ENCODE assay signal across 25 mouse cellular contexts in genomic region chr17:86226198-86226597, GRCm38 (mm10).
"Had no signal": no experiment of that assay in that cellular context is flagged by ENCODE, and none has a peak within 500 bp of the region (broad histone marks: within the 10 kb centered on the region; RNA-seq: fewer than 3 reads in every experiment).

No protein-coding gene starts in this region.

- H3K27ac ChIP-seq: heart, adult 2 months; heart, embryonic 13.5 days; heart, embryonic 15.5 days; hindbrain, embryonic 13.5 days; hindbrain, embryonic 15.5 days; hindbrain, postnatal 0 days; kidney, embryonic 15.5 days; kidney, postnatal 0 days; limb, embryonic 13.5 days; limb, embryonic 15.5 days; liver, embryonic 12.5 days; liver, embryonic 14.5 days had no signal

- H3K9ac ChIP-seq: heart, embryonic 13.5 days; heart, embryonic 15.5 days; hindbrain, embryonic 13.5 days; hindbrain, embryonic 15.5 days; kidney, embryonic 15.5 days; limb, embryonic 13.5 days; limb, embryonic 15.5 days; liver, embryonic 12.5 days; liver, embryonic 14.5 days had no signal

- H3K4me1 ChIP-seq: limb, embryonic 13.5 days; limb, embryonic 15.5 days; liver, embryonic 12.5 days had no signal

- H3K4me2 ChIP-seq: heart, embryonic 11.5 days; heart, embryonic 13.5 days; heart, embryonic 15.5 days; hindbrain, embryonic 13.5 days; hindbrain, embryonic 15.5 days; kidney, embryonic 15.5 days; limb, embryonic 13.5 days; limb, embryonic 15.5 days; liver, embryonic 12.5 days had no signal

- H3K27me3 ChIP-seq: heart, embryonic 13.5 days; heart, embryonic 15.5 days; hindbrain, embryonic 13.5 days; hindbrain, embryonic 15.5 days; kidney, embryonic 15.5 days; limb, embryonic 13.5 days; limb, embryonic 15.5 days; liver, embryonic 12.5 days had no signal

- H3K9me3 ChIP-seq: heart, embryonic 13.5 days; heart, embryonic 15.5 days; hindbrain, embryonic 13.5 days; hindbrain, embryonic 15.5 days; kidney, embryonic 15.5 days; limb, embryonic 13.5 days; limb, embryonic 15.5 days; liver, embryonic 12.5 days had no signal

- H3K36me3 ChIP-seq: heart, embryonic 13.5 days; heart, embryonic 15.5 days; hindbrain, embryonic 13.5 days; hindbrain, embryonic 15.5 days; kidney, embryonic 15.5 days; limb, embryonic 13.5 days; limb, embryonic 15.5 days; liver, embryonic 12.5 days had no signal

- DNase-seq: gastrocnemius, postnatal 14 days; gastrocnemius, postnatal 36 days; heart, adult 11 months; heart, adult 2 months; heart, postnatal 14 days; heart, postnatal 36 days; kidney, adult 11 months; kidney, adult 2 months; kidney, adult 9 months; kidney, postnatal 14 days; kidney, postnatal 36 days; layer of hippocampus, postnatal 36 days; left cerebral cortex, postnatal 4 days had no signal

- H3K4me3 ChIP-seq: heart, adult 2 months; heart, embryonic 13.5 days; heart, embryonic 15.5 days; hindbrain, embryonic 13.5 days; hindbrain, embryonic 15.5 days; kidney, embryonic 15.5 days; limb, embryonic 13.5 days; limb, embryonic 15.5 days; liver, embryonic 12.5 days had no signal
